Mouse (Mus musculus) adrenal gland, adult (tissue): Measurements from ENCODE around the gene Fermt1.
A peak's percentile ranks its signal among the peaks of the same experiment; 100 is the strongest.

Experiments
- DNase-seq, 2 experiments: peaks; one replicate each; pipeline ENCODE4 v3.0.0; 2022 to 2023; ENCODE audit warnings: low spot score in 1 of 2; ENCODE audit not compliant: inconsistent age in 2 of 2

Fermt1 gene

DNA sequence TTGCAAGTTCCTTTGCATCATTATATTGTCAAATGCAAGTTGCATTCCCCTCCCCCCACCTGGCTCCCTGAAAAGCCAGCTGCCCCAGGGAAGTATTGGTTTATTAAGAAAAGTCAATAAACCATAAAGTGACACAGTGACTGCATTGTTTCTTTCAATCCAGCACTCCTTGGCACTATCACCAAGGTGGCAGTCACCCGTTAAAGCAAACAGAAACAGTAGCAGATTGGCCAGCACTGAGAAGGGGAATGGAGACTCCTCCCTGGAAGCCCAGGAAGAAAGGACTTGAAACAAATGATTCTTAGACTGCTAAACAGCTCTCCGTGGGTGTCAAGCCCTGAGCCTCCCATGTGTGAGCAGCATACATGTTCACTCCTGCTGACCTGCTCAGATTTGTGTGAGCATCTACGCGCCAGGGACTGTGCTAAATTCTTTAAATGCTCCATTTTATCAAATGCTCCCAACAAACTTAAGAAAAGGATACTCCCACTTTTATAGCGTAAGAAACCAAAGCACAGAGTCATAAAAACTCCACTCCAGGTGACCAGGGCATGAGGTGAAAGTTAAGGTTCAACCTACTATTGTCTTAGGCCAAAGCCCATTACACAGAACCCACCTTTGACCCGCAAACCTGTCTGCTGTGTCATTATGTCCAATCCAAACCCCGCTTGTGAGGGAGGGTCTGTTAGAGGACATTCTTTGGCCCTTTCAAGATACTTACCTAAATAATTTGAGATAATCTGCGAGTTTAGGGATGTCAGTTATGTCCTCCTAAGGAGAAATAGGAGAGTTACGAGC is 23.4 kb downstream of the Fermt1 start:
- no peak for DNase-seq

GRCm38 (mm10) chr2:132914785-132915184 is 30.9 kb downstream of the Fermt1 start:
- no peak for DNase-seq

DNA sequence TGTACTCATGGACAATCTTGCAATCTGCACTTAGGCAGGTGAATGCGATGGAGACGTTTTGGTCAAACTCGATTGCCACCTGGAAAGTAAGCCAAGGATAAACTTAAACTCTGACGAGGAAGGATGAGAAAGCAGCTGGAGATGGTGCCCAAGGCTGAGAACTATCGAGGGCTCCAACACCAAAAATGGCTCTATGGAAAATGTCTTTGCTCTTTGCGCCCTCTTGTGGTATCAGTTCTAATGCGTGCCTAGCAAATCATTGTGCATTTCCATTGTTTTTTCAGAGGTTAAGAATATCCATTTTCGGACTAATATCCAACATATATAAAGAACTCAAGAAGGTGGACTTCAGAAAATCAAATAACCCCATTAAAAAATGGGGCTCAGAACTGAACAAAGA is 38.9 kb downstream of the Fermt1 start:
- peak in 1 of 2 experiments; percentile 89 for DNase-seq

DNA sequence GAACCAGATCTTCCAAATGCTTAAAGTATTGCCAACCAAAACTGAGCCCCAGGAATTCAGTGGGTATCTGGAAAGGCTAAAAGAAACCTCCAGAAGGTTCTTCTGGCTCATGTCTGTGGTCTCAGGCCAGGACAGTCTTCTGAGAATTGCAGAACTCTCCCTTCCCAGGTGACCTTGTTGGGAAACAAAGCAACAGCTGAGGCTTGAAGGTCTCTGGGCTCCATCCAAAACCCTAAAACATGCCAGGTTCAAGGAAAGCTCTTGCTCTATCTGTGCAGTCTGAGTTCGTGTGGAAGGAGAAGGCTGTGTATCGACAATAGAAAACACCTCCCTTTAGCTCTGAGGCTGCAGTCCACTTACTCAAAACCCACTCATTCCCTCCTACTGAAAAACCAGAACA is 40.7 kb downstream of the Fermt1 start:
- DNase-seq = peak in 1 of 2 experiments; percentile 90

- peak; percentile 76 to 94 for DNase-seq
These were observed 42.2 kb downstream of the Fermt1 start for GRCm38 (mm10) chr2:132903498-132903897.

- DNase-seq = peak in 1 of 2 experiments; percentile 63
These were observed 43.6 kb downstream of the Fermt1 start for GRCm38 (mm10) chr2:132902056-132902455.

DNA sequence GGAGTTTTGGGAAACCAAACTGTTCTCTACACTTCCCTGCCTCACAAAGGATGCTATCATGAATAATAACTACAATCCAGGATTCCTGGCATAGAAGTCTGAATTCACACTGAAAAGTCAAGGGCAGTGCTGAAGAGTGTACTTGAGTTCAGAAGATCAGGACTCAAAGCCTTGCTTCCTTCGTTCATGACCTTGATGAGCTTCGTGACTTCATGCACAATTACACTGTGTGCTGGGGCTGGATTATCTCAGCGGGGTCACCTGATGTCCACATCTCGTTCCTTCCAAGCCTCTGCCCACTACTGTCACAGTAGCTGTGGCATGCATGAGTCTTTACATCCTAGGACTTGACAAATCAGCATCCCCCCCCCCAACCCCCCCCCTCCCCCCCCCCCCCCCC is 44.1 kb downstream of the Fermt1 start:
- peak; percentile 77 to 79 for DNase-seq

DNA sequence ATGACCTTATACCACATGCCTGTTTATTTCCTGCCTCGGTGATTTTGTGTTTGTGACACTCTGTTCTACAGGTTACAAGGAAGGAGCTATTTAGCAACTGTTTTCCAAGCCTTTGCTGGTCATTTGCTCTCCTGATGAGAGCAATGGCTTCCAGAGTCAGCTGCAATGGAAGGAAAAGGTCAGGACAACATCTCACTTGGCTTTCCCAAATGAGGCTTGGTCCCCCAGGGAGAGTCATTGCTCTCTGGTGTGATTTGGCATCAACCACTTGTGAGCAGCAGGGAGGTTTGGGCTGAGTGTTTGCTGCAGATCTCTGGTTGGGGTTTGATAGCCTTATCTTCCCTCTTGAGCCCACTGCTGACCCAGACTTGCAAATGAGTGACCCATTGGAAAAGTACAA is 45.1 kb downstream of the Fermt1 start:
- peak in 1 of 2 experiments; percentile 61 for DNase-seq

GRCm38 (mm10) chr2:132898211-132898610 is 47.5 kb downstream of the Fermt1 start:
- peak in 1 of 2 experiments; percentile 48 for DNase-seq

- no peak for DNase-seq
These were observed 51.9 kb downstream of the Fermt1 start for GRCm38 (mm10) chr2:132893826-132894225.

DNA sequence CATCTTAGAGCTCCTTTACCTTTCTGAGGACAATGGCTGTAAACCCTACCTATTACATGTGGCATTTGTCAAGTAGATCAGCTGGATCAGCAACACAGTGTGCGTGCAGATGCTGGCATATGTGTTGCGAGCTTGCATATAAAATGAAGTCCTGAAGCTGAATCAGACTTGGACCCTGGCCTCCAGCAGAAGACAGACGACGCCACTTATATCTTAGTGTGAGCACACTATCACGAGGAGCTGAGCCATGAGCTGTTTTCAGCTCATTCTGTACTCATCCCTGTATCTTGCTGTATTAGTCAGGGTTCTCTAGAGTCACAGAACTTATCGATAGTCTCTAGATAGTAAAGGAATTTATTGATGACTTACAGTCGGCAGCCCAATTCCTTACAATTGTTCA is 60.4 kb downstream of the Fermt1 start:
- no peak for DNase-seq

DNA sequence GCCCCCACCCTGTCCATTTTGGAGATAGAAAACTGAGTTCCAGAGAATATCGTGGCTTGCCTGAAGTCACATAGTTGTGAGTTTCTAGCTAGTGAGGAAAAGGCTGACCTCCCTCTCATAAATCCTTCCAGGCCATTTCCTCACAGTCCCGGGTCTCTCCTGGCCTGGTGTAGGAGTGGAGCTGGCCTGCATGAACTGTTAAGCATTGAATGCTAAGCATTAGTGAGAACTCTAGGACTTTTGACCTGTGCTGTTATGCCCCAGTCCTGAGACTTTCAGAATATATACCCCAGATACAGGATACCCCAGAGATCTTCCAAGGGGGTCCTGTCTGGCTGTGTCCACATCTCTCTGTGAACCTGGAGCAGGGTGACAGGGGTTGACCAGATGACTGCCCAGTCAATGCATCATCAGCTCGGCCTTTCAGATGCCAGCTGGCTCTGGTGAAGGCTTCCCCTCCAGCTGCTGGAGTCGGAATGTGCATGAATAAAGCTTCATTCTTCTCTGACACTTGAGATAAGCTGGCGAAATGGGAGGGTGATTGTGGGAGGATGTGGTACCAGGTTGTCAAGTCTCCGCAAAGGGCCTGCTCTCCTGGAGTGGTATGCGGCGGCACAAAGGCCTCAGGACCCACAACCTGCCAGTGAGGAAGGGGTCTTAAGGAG is 61.3 kb downstream of the Fermt1 start:
- peak; percentile 69 to 84 for DNase-seq

- DNase-seq = no peak
These were observed 64.7 kb downstream of the Fermt1 start, which contains the start of gene Lrrn4 for GRCm38 (mm10) chr2:132880844-132881645. TSS of gene Lrrn4 (minus strand) at chr2:132880891.

GRCm38 (mm10) chr2:132879261-132880044 is 66.3 kb downstream of the Fermt1 start:
- DNase-seq = peak; percentile 50 to 80

GRCm38 (mm10) chr2:132876991-132877390 is 68.7 kb downstream of the Fermt1 start:
- peak; percentile 50 to 80 for DNase-seq

DNA sequence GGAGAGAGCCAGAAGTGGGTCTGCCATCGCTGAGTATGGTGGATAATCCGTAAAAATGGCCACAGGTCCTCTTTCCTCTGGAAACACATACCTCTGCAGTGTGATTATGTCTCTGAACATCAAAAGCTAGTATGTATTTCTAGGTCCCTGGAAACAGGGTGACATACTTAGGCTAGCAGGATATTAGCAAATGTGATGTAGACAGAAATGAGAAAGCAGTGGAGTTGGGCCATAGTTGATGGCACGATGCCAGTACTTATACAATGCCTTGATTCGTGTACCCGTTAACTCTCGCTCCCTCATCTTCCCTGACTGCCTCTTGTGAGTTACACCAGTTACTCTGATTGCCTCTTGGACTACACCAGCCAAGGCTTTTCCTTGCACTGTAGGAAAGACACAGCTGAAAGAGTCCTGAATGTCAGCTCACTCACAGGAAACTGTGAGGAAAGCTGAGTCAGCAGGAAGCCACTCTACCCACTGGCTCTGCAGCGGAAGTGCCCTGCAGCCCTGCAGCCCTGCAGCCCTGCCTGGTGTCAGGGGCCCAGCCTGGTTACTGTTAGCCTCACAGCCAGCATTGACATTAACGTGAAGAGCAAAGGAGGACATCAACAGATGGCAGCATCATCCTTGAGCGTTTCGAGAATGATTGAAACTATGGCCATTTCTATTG is 71.9 kb downstream of the Fermt1 start:
- no peak for DNase-seq

DNA sequence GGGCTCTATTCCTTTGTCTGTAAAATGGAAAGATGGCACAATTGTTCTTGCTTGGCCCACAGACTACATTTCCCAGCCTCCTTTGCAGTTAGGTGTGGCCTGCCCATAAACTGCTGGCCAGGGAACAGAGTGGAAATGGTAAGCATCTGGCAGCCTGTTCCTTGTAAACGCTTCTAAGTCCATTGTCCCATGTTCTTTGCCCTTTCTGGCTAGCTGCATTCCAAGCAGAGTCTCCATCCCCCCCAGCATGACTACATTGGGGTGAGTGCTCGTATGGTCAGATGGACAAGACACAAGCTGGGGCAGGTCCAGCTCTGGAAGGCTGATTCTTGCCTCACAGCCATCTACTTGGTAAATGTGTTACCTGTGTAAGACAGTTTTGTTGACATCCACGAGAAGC is 74.0 kb downstream of the Fermt1 start:
- DNase-seq = no peak

GRCm38 (mm10) chr2:132870286-132870685 is 75.4 kb downstream of the Fermt1 start:
- DNase-seq = peak; percentile 55 to 81

DNA sequence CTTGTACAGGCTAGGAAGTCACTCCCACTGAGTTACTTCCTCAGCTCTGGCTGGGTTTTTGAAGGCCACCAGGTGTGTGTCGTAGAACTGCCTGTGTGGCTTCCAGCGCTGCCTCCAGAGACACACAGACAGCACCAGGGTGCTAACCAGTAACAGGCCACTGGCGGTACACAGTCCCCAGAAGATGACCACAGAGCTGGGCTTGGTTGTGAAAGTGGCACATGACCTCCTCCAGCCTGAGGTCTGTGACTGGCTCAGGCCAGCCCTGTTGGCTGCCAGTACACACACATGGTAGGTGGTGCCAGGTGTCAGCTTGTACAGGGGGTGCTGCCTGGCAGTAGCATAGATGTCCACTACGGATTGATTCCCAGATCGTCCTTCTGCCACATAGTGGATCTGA is 76.0 kb downstream of the Fermt1 start:
- DNase-seq = peak in 1 of 2 experiments; percentile 87

DNA sequence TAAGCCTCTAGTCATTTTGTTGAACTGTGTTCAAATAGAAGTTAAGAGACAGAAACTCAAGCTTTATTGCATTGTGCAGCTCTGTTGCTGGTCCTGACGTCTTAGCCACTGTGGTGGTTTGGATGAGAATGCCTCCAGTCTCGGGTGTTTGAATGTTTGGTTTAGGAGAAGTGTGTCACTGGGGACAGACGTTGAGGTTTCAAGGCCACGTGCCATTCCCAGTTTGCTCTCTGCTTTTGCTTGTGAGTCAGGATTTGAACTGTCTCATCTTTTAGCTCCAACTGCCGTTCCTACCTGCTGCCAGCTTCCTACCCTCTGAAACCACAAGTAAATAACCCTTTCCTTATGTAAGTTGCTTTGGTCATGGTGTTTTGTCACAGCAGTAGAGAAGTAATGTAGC is 78.2 kb downstream of the Fermt1 start:
- peak; percentile 68 to 82 for DNase-seq
